Mouse (Mus musculus): Measurements from ENCODE around the gene Stx5a. TPM values are rescaled to one million over a fixed set of nuclear protein-coding genes. Genes with fewer than 3 reads are reported as not detected.

Gene Stx5a
- total RNA-seq (2021), result 10 to 100 TPM; 20.9 to 21.6 TPM
- long read RNA-seq, experiment 1, transcript Stx5a-213 (11 exons, 2,251 nt), result major isoform, 10 of 19 reads
- long read RNA-seq, experiment 1, partial matches to known transcripts, result 4 of 19 reads
- long read RNA-seq, experiment 1, other reads (novel, unspliced or antisense), result 4 of 19 reads
- long read RNA-seq, experiment 2, transcript Stx5a-213 (11 exons, 2,251 nt), result major isoform, 8 of 21 reads
- long read RNA-seq, experiment 2, transcript Stx5a-202 (10 exons, 2,112 nt), result major isoform, 8 of 21 reads
- long read RNA-seq, experiment 2, partial matches to known transcripts, result 2 of 21 reads
- long read RNA-seq, experiment 2, other reads (novel, unspliced or antisense), result 3 of 21 reads

DNA sequence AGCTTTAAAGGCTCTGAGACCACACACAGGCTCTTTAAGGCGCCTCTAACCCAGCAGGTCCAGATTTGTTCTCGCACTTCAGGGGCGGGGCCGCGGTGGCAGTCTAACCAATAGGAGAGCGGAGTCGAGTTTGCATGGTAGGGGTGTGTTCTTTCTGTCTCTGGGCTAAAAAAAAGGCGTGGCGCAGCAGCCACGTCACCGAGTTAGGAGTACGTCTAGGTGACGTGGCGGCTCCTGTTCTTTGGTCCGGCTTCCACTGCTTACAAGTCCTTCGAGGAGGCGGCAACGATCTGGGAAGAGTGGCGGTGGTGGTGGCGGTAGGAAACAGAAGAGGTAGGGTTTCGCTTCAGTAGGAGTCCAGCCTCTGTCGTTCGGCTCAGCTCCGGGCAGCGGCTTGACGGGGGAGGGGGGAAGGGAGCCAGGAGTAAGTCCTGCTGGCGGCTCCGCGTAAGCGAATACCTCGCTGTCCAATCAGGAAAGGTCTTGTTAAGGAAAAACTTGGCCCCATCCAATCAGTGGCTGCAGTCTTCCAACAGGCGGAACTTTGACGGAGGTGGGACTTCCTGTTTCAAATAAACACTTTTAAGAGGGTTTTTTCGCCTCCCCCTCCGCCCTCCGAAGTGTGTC lies at the start of gene Stx5a:
Gene Stx5a (plus strand): TSS at position 171 of the 627 bp plus-strand sequence.
- DNase-seq, result peak; percentile 95

DNA sequence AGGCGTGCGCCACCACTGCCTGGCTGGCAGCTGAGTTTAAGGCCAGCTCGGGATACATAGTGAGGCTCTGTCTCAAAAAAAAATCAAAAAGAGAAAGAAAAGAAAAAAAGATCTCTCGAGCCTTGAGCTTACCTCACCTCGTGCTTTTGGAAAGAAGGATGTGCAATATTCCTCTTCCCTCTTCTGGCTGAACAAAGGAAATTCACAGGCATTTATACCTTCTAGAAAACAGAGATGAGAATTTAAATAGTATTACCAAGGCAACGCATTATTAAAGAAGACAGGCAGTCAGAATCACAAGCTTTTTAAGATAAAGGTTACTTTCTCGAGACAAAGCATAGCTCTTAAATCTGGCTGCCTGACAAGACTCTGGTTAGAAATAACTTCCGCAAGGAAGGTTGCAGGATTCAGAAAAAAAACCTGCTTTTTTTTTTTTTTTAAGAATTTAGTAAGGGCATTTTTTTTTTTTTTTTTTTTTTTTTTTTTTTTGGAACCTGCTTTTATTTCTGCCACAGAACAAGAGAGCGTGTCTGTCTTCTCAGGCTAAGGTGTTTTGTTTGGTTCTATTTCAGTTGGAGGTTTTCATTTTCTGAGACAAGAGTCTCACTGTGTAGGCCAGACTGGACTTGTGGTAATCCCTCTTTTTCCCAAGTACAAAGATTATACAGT lies 49.2 kb upstream of the Stx5a start:
- DNase-seq, result no peak

DNA sequence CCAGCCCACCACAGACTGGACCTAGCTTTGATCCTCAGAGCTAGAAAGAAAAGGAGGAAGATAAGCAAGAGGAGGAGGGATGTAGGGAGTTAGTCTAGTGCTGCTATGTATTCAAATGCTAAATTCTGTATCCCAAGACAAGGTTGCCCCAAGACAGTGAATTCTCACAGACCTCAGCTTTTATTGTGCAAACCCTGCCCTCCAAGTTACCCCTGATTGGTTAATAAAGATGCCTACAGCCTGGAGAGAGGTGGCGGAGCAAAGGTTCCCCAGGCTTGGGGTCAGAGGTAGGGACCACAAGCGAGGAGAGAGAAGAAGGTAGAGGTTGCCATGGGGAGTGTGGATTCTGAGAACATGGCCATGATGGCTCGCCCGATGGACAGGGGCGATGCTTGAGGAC lies 48.5 kb upstream of the Stx5a start:
- no peak for DNase-seq

DNA sequence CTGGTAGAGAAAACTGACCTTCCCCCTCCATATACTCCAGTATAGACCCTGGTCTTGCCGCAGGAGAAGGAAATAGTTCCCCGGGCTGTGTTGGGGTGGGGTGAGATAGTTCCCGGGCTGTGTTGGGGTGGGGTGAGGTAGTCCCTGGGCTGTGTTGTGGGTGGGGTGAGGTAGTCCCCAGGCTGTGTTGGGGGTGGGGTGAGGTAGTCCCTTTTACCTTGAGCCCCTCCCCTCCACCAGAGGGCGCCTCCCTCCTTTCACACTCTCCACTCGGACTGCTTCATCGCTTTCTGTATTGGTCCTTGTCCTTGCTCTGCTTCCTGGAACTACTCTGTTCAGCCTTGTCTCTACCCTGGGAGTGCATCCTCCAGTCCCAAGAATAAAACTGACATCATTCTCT lies 45.9 kb upstream of the Stx5a start:
- DNase-seq, result no peak

DNA sequence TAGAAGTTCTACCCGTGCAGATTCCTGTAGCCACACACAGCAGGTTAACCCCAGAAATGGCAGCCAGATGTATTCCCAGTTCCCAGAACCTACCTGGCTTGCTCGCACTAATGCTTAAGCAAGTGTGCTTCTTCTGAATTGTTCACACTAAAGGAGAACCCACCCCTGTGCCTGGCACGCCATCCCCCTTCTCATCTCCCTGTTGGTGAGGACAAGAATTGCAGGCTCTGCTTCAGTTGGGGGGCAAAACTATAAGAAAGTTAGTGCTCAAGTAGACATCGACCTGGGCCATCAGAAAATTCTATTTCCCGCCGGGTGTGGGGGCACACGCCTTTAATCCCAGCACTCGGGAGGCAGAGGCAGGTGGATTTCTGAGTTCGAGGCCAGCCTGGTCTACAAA lies 41.6 kb upstream of the Stx5a start:
- DNase-seq, result no peak

DNA sequence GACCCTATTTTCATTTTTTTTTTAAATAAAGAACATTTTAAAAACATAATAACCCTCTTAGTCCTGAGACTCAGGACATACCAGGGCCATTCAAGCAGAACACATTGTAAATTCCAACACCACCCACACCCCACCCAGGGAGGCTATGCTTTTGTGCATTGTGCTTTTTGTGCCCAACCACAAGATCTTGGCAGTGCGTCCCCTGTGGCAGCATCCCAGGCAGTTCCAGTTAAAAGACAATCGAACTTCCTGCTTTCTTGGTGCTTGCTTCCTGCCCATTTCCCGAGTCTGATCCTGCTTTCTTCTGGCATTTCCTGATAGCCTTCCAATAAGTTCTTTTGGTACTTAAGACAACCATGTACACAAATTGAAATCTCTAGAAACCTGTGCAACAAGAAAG lies 38.8 kb upstream of the Stx5a start:
- DNase-seq, result peak; percentile 54

DNA sequence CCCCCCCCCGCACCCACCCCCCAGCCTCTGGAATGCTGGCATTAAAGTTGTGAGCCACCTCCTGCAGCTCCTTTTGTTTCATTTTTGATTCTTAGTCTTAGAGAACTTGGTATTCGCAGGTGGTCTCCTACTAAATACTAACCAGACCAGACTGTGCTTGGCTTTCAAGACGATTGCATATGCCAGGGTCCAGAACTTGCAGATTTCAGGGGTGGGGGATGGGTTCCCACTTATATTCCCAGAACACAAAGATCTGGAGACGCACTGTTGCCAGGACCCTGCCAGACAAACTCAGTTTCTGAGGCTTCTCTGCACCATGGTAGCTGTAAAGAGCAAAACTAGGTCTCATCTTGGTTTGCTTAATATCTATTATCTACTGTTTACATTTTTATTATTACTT lies 37.6 kb upstream of the Stx5a start:
- no peak for DNase-seq

DNA sequence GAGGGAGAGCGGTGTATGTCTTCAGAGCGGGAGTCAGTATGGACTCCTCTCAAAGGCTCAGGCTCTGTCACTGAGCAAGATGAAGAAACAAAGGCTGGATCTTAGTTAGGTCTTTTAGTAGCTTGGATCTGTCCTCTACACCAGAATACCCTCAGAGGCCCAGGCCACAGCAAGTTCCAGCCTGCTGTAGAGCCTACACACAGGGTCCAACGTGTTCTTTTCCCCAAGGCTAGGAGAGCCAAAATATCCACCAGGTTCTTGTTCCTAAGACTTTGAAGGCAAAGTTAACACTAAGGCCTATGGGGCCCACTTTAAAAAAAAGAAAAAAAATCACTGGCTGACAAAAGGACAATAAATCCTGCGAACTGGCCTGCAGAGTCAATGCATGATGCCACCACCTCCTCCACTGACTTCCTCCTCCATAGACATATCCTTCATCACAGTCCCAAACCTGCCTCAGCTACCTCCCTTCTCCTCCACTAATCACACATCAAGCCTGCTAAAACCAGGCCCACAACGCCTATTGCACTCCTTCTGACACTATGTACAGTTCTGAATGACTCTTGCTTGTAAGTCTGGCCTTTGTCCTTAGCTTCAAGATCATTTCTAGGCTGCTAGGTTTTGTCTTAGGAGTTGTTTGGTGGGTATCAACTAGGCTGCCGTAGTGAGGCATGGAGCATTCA lies 36.0 kb upstream of the Stx5a start:
- DNase-seq, result no peak

DNA sequence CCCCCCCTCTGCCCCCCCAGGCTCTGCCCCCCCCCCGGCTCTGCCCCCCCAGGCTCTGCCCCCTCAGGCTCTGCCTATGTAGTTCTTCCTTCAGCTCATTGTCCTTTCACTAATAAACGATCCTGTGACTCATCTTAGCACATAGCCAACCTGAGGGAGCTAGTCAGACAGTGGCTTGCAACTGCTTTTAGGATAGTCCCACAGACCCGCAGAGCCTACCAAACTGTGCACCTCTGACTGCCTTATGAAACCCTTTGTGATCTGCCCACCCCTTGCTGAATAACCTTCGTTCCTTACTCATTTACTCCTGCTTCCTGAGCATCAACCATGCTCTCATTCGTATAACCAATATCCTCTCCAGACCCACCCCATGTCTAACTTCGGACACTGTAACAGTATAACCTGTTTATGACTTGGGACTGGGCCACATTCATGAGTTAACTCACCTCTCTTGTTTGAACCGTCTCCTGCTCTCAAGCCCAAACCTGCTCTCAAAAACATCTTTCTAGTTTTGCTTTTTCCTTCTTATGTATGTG lies 35.0 kb upstream of the Stx5a start:
- DNase-seq, result no peak

DNA sequence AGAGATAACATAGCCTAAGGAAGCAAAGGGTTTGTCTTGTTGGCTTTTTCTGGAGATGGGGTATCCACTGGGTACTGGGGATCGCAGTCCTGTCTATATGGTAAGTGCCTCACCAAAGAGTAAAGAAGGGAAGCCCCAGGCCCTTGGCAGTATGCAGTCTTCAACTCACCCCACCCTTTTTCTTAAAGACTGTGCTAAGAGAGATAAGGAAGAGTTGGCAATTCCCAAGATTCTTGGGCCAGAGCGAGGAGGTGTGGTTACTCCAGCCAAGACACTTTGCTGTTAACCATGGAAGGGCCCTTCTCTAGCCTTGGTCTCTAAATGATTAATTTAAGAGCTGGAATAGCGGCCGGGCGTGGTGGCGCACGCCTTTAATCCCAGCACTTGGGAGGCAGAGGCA lies 34.3 kb upstream of the Stx5a start:
- DNase-seq, result no peak

DNA sequence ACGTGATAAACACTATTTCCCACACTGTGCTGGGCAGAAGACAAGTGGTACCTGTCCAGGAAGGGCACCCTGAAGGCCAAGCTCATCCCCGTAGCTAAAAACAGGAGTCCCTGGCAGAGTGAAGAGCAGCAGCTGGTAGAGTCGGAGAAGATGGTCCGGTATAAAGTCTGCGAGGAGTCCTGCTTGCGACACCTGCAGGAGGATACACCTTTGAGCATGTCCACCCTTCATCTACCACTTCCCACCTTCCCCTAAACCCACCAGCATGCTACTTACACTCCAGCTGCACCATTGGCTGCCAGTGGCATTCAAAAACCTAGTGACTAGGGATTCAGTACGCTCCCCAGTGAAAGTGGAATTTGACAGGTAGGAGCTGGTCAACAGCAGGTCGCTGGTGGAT lies 32.3 kb upstream of the Stx5a start:
- no peak for DNase-seq

DNA sequence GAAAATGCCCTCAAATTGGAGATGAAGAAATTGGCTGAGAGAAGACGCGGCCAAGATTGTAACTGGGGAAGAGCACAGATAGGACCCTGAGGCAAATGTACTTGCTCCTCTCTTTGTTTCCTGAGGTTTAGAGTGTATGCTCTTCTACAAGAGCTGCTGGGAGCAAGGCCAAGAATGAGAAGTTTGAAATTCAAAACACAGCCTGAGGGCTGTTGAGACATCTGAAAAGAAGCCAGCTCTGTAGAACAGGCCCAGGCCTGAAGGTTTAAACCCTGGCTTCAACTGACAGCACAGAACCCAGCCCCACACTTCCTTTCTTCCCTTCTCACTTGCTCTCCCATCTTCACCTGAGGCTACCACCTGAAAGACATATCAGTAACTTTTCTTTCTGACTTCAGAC lies 31.2 kb upstream of the Stx5a start:
- no peak for DNase-seq

DNA sequence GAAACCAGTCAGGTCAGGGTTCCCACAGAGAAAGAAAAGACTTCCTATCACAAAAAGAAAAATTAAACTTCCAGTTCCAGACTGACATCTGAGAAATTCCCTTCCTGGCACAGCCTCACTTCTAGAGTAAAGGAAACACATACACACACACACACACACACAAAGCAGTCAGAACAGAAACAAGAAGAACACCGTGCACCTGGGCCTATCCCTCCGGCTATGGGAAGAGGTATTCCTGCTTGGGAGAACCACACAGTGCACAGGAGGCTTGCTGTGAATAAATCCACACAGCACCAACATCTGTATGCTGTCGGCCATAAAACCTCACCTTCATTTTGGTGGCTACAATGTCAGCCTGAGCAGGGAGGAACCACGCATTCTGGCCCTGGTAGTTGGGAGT lies 29.7 kb upstream of the Stx5a start:
- no peak for DNase-seq

DNA sequence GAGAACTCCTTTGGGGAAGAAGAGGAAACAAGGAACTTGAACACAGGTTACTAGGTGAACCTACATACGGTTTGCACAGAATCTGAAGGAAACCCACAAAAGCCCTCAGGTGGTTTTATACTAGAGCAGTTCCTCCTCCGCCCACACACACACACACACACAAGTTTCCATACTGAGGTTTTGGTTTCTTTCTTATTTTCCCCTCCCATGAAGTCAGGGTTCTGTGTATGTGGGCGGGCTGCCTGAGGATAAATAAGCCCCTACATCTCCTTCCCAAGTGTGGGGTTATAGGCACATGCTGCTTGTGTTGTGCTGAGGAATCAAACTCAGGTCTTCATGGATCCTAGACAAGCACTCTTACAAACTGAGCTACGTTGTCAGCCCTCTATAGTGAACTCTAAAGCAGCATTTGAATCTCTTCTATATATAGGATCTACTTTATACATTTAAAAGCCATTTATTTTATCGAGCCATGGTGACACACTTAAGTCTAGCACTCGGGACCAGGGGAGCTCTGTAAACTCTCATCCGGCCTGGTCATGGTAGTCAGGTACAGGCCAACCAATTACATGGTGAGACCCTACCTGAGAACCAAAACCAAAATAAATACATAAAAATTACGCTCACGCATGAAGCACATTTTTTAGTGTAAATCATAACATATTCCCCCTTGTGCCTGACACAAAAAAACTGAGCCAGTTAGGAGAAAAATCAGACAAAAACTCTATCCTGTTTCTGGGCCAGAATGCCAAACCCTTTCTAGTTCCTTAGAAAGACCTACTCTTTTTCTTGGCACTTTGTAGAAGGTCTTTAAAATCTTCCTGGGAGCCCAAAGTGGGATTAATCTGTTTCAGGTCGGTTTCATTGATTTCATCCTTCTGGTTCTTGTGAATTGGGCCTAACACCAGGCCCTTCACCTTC lies 29.0 kb upstream of the Stx5a start:
- DNase-seq, result no peak

DNA sequence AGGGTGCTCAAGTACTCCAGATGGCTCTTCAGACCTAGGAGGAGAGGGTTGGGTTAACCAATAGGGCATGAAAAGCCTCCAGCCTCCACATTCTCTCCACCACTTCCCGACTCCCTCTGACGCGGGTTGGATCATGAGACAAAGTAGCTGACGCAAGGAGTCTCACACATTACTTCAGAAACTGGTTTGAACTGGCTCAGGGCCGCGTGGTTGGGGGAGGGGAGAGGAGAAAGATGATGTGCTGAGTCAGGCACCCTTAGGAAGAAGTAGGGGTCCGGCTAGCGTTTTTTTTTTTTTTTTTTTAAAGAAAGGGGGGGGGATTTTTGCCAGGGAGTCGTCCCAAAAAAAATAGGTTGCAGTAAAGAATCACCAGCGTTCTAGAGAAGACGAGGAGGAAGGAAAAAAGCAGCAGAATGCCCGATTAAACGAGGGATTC lies 28.3 kb upstream of the Stx5a start:
- DNase-seq, result peak; percentile 52

DNA sequence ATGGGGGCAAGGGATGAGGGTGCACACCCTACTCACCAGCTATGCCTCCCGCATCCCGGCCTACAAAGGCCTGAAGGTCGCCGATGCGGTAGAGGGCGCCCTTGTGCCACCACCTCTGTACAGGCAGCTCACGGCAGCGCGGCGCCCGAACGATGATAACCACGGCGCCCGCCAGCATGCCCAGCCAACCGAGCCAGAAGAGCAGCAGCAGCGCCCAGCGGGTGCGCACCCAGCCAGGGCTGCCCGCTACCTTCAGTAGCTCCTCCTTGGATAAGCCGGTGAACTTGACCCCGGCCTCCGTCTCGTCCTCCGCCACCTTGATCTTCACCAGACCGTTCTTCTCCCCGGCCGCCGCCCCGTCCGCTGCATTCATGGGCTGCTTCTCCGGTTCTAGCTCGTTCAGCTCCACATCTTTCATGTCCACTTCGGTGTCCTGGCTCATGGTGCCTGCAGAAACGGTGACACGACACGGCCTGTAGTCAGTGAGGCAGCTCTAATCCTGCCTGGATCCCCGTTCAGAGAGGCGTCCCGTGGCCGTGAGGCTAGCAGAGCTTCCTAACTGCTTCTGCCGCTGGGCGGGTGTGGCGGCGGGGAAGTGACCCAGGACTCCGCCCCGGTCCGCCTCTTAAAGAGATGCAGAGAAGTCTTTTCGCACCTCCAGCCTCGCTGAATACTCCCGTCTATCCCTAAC lies 27.8 kb upstream of the Stx5a start:
- peak; percentile 89 for DNase-seq

DNA sequence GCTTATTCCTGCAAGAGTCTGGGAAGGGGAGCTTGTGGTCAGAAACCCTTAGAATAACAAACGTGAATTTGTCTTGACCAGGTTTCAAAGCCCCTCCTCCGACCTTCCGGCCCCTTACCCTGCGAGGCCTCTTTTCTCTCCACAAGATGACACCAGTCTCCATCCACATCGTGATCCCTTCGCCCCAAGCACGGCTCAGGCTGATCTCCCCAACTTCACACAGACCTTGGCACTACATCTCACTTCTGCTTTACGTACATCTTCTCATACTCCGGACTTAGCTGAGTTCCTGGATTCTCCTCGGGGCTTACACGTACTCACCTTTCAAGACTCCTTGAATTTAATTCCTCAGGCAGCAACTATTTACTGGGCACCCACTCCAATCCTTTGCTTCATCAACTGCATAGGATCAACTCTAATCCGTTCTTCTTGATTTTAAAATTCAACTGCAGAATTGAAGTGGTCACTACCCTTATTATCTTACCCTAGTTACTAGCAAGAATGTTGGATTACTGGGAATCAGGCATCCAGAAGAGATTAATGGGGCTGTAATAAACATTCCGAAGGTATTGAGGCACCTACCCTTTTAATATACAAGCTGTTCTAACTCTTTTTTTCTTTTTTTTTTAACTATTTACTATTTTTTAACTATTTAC lies 27.1 kb upstream of the Stx5a start:
- DNase-seq, result no peak

DNA sequence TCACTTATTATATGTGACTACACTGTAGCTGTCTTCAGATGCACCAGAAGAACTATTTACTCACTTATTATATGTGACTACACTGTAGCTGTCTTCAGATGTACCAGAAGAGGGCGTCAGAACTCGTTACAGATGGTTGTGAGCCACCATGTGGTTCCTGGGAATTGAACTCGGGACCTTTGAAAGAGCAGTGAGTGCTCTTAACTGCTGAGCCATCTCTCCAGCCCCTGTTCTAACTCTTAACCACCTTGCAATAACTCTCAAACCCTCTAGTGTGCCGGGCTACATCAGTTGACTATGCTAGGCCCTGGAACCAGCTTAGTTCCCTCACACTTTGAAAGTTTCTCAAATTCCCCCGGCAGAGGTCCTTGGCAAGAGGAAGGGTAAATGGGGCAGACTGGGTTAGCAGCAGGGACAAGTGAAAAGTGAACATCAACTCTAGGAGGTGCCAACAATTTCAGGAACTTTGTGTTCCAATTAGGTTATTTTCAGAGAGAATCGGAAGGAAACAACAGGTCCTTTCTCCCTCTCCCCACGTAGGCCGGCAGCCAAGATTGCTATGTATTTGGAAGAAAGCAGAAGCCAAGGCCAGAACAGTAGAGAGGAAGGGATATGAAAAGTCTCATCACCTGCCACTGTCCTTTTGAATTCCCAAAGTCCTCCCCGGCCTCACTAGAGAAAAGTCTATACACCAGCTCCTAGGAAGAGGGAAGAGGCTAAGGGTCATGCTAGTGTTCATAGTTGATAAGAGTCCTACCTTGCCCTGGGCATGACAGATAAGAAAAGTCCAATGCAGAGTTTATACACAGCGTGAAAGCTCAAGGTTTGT lies 26.3 kb upstream of the Stx5a start:
- DNase-seq, result no peak
